Mouse (Mus musculus): ENCODE measurements around the gene Suds3. TPM values are rescaled to one million over a fixed set of nuclear protein-coding genes. Genes with fewer than 3 reads are reported as not detected.

Suds3 gene
- total RNA-seq, 2 experiments from 2014 or later: 89.2 to 94.8 TPM

DNA sequence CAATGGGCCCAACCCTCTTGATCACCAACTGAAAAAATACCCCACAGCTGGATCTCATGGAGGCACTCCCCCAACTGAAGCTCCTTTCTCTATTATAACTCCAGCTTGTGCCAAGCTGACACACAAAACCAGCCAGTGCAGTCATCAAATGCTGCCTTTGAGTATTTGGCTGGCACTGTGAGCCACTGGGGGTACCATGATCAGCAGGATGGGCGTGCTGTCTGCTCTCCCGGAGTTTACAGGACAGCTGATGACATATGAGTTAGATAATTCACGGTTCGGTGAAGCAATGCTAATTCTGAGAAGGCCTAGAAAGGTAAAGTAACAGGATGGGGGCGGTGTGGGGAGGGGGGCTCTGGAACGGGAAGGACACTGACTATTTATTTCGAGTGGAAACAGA, 66.0 kb downstream of the Suds3 start:
- no peak for DNase-seq (ENCODE audit: low spot score)

DNA sequence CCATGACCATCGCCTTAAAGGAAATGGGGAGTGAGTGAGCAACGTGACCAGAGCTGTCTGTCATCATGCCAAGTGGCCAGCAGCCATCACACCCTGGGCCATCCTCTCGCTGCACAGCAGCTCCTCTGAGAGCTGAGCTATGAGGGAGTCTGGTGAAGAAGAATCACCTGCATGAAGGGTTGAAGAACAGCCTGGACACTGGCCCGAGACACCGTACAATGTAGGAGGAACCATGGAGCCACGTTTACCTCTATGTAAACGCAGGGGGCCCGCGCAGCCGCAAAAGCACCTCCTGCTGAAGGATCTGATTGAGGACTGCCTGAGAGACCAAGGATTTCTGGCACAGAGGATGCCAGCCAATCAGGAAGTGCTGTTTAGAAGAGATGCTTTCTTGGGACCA, 70.8 kb downstream of the Suds3 start:
- DNase-seq (ENCODE audit: low spot score): no peak

DNA sequence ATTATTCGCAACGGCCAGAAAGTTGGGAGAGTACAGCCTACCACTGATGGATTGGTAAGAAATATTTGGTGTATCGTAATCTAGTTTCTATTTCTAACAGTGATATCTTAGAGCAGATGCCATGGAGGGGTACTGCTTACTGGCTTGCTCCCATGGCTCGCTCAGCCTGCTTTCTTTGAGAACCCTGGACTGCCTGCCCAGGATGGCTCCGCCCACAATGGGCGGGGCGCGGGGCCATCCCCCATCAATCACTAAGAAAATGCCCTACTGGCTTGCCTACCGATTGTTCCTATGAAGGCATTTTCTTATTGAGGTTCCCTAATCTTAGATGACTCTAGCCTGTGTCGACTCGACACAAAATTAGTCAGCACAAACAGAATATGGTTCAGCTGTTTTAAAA, 73.3 kb downstream of the Suds3 start:
- no peak for DNase-seq (ENCODE audit: low spot score)

Other genes with a start within 250 kb of the Suds3 start
- 1 to 10 TPM; 5.0 to 5.4 TPM for gene Taok3, start 4.0 kb upstream of the Suds3 start, total RNA-seq (2021)
- gene Pebp1, start 171.5 kb upstream of the Suds3 start, total RNA-seq (2021): 100 to 1,000 TPM; 335 to 380 TPM
- gene Vsig10, start 203.0 kb upstream of the Suds3 start, total RNA-seq (2021): 1 to 10 TPM; 5.7 to 6.9 TPM
- gene Wsb2, start 241.2 kb upstream of the Suds3 start, total RNA-seq (2021): 100 to 1,000 TPM in 1 of 2 experiments, 10 to 100 TPM in 1; 94.9 to 120 TPM